Mouse (Mus musculus): ENCODE results near the gene Pip4k2b.

- TF ChIP-seq CTCF (IDR thresholded peaks at IDR 0.05) (no peak), EP300 (IDR thresholded peaks at IDR 0.05) (no peak)
These were observed 76.3 kb downstream of the Pip4k2b start for GRCm38 (mm10) chr11:97668160-97668559.

Data from lung, postnatal 0 days (tissue).